Mouse (Mus musculus) CH12.LX (cell line): ENCODE measurements at regions not wholly inside any gene's neighbourhood (a gene's known extent, or its start where the extent isn't known, plus 50 kb on each side); places are given as distances from the start of the nearest gene placed in this dataset.

Experiments
- DNase-seq: peaks from one replicate; pipeline ENCODE4 v3.0.0-alpha.2; 2013; ENCODE audit errors: extremely low read depth
- H3K27ac ChIP-seq: 2 replicates; pipeline ENCODE4 v1.5.1; 2012; ENCODE audit warnings: low read depth, mild to moderate bottlenecking, control low read depth, moderate library complexity; ENCODE audit not compliant: insufficient read depth
- H3K27me3 ChIP-seq: replicated peaks from 2 replicates; pipeline ENCODE3; 2012; ENCODE audit warnings: inconsistent platforms
- H3K36me3 ChIP-seq, 2 experiments: replicated peaks in 1 of 2; 2 replicates each; pipeline versions ENCODE3 to v1.6.1; 2012; ENCODE audit warnings: inconsistent platforms in 1 of 2, low read length in 1 of 2, mild to moderate bottlenecking in 1 of 2, mixed read lengths in 1 of 2, moderate library complexity in 1 of 2; ENCODE audit not compliant: control insufficient read depth in 1 of 2, insufficient read depth in 1 of 2
- H3K4me1 ChIP-seq, 2 experiments: 2 replicates each; pipeline ENCODE4 v1.6.1; 2012; ENCODE audit warnings: inconsistent platforms in 1 of 2, moderate library complexity in 1 of 2; ENCODE audit not compliant: insufficient read depth in 2 of 2, control insufficient read depth in 1 of 2
- H3K4me2 ChIP-seq: 2 replicates; pipeline ENCODE4 v1.6.1; 2012; ENCODE audit warnings: low read depth, mild to moderate bottlenecking, control low read depth; ENCODE audit not compliant: poor library complexity, insufficient read depth, severe bottlenecking
- H3K4me3 ChIP-seq, 3 experiments: fragments of 150-350 bp in 1 of 3; sonication (generic) in 1 of 3; replicated peaks in 1 of 3; 2 replicates each; pipeline versions ENCODE3 to v1.5.1; 2011 to 2012; ENCODE audit warnings: low read depth in 2 of 3, low read length in 2 of 3, mild to moderate bottlenecking in 2 of 3, moderate library complexity in 2 of 3, control low read depth in 1 of 3, improper control_type of control experiment in 1 of 3, inconsistent platforms in 1 of 3, mixed read lengths in 1 of 3; ENCODE audit not compliant: poor library complexity in 1 of 3
- H3K79me2 ChIP-seq: replicated peaks from 2 replicates; pipeline ENCODE4 v1.6.1; 2012; ENCODE audit warnings: mild to moderate bottlenecking, moderate library complexity; ENCODE audit not compliant: control insufficient read depth, poor library complexity, insufficient read depth, severe bottlenecking; ENCODE audit errors: extremely low read depth
- H3K9ac ChIP-seq: 2 replicates; pipeline ENCODE4 v1.6.1; 2012; ENCODE audit warnings: low read depth, mild to moderate bottlenecking, control low read depth, moderate library complexity; ENCODE audit not compliant: insufficient read depth
- H3K9me3 ChIP-seq: replicated peaks from 2 replicates; pipeline ENCODE3; 2012; ENCODE audit warnings: low read length, inconsistent platforms, mixed read lengths
- CHD2 ChIP-seq: IDR thresholded peaks from 2 replicates; pipeline ENCODE4 v1.6.1; 2011; ENCODE audit warnings: low read length, improper control_type of control experiment
- ELF1 ChIP-seq: IDR thresholded peaks from 2 replicates; pipeline ENCODE4 v1.6.1; 2014; ENCODE audit warnings: low read depth, mild to moderate bottlenecking, inconsistent platforms, low read length, improper control_type of control experiment
- EP300 ChIP-seq: IDR thresholded peaks from 2 replicates; pipeline ENCODE4 v1.6.1; 2011; ENCODE audit warnings: low read length, improper control_type of control experiment
- ETS1 ChIP-seq: conservative IDR thresholded peaks from 2 replicates; pipeline ENCODE4 v1.6.1; 2012; ENCODE audit warnings: low read depth, mild to moderate bottlenecking, inconsistent platforms, low read length, improper control_type of control experiment, moderate library complexity
- IRF4 ChIP-seq: IDR thresholded peaks from 2 replicates; pipeline ENCODE4 v1.6.1; 2014; ENCODE audit warnings: low read depth, mild to moderate bottlenecking, inconsistent platforms, low read length, improper control_type of control experiment
- JUN ChIP-seq: IDR thresholded peaks from 2 replicates; pipeline ENCODE4 v1.6.1; 2011; ENCODE audit warnings: low read depth, mild to moderate bottlenecking, low read length, improper control_type of control experiment, moderate library complexity; ENCODE audit not compliant: insufficient read depth
- MEF2A ChIP-seq: IDR thresholded peaks from 2 replicates; pipeline ENCODE4 v1.6.1; 2014; ENCODE audit warnings: low read depth, mild to moderate bottlenecking, inconsistent platforms, low read length, improper control_type of control experiment, borderline replicate concordance
- NELFE ChIP-seq: IDR thresholded peaks from 2 replicates; pipeline ENCODE4 v1.6.1; 2011; ENCODE audit warnings: low read depth, low read length, improper control_type of control experiment
- NRF1 ChIP-seq: IDR thresholded peaks from 2 replicates; pipeline ENCODE4 v1.6.1; 2014; ENCODE audit warnings: low read depth, mild to moderate bottlenecking, inconsistent platforms, low read length, improper control_type of control experiment, moderate library complexity
- POLR2A ChIP-seq: IDR thresholded peaks from 2 replicates; pipeline ENCODE4 v1.6.1; 2011; ENCODE audit warnings: low read depth, mild to moderate bottlenecking, improper control_type of control experiment, low read length
- RCOR1 ChIP-seq: conservative IDR thresholded peaks from 2 replicates; pipeline ENCODE4 v1.6.1; 2012; ENCODE audit warnings: low read depth, mild to moderate bottlenecking, inconsistent platforms, low read length, improper control_type of control experiment
- TBP ChIP-seq: conservative IDR thresholded peaks from 2 replicates; pipeline ENCODE4 v1.6.1; 2011; ENCODE audit warnings: low read depth, low read length, improper control_type of control experiment
- TCF12 ChIP-seq: IDR thresholded peaks from 2 replicates; pipeline ENCODE4 v1.6.1; 2014; ENCODE audit warnings: low read depth, mild to moderate bottlenecking, inconsistent platforms, low read length, improper control_type of control experiment
- USF2 ChIP-seq: conservative IDR thresholded peaks from 2 replicates; pipeline ENCODE4 v1.6.1; 2011; ENCODE audit warnings: low read depth, low read length, improper control_type of control experiment
- dilution Hi-C: fragments of 300-500 bp; cut with MboI; formaldehyde crosslinking; loops from 2 replicates; pipeline ENCODE4 v1.14.3; 2020; ENCODE audit warnings: low sequenced_read_pairs; ENCODE audit not compliant: extremely low pct_unique_long_range_greater_than_20kb, extremely low pct_ligation_motif_present
- in situ Hi-C: fragments of 300-500 bp; cut with MboI; formaldehyde crosslinking; loops from 3 replicates; pipeline ENCODE4 v1.14.3; 2019; ENCODE audit warnings: low sequenced_read_pairs, low pct_ligation_motif_present, low pct_unique_long_range_greater_than_20kb, mixed read lengths

GRCm38 (mm10) chr2:180402433-180402832 is 53.6 kb upstream of the Slco4a1 start:
- TF ChIP-seq IRF4 (no peak), TBP (no peak), POLR2A (no peak), USF2 (no peak), CHD2 (no peak), NRF1 (no peak), EP300 (no peak), MEF2A (no peak)
- H3K79me2 ChIP-seq: no peaks in the 10 kb centered on the region
- dilution Hi-C loops: no loop called here
- no peak overlapping the region for H3K27ac ChIP-seq
- H3K4me3 ChIP-seq: no peak overlapping the region
- in situ Hi-C loops: no loop called here
- DNase-seq: no peak
- no peaks in the 10 kb centered on the region for H3K9me3 ChIP-seq
- no peaks in the 10 kb centered on the region for H3K36me3 ChIP-seq
- H3K27me3 ChIP-seq: peaks cover 39% of the 10 kb centered on the region
- H3K4me2 ChIP-seq: no peak overlapping the region
- no peak overlapping the region for H3K9ac ChIP-seq
- peaks cover 0 to 7% of the 10 kb centered on the region in 2 experiments; a peak in 2 of 4 replicates for H3K4me1 ChIP-seq

GRCm38 (mm10) chr2:180401409-180402391 is 54.3 kb upstream of the Slco4a1 start:
- DNase-seq: no peak

GRCm38 (mm10) chr2:180400514-180401019 is 55.5 kb upstream of the Slco4a1 start:
- no peak for TF ChIP-seq TCF12
- no peak for TF ChIP-seq JUN
- TF ChIP-seq NELFE: no peak
- TF ChIP-seq TBP: no peak
- TF ChIP-seq ELF1: no peak
- TF ChIP-seq NRF1: no peak
- TF ChIP-seq USF2: no peak
- H3K4me3 ChIP-seq: no peak overlapping the region
- dilution Hi-C loops: no loop called here
- H3K36me3 ChIP-seq: no peaks in the 10 kb centered on the region
- no peak for DNase-seq
- H3K9me3 ChIP-seq: no peaks in the 10 kb centered on the region
- peaks cover 0 to 7% of the 10 kb centered on the region in 2 experiments; a peak in 2 of 4 replicates for H3K4me1 ChIP-seq
- H3K27me3 ChIP-seq: peaks cover 42% of the 10 kb centered on the region
- no peaks in the 10 kb centered on the region for H3K79me2 ChIP-seq
- no peak overlapping the region for H3K27ac ChIP-seq
- no peak overlapping the region for H3K9ac ChIP-seq
- in situ Hi-C loops: no loop called here
- H3K4me2 ChIP-seq: no peak overlapping the region

More at GRCm38 (mm10) chr2:180401409-180402391, 54.3 kb upstream of the Slco4a1 start:
- no peak overlapping the region for H3K4me2 ChIP-seq
- in situ Hi-C loops (no loop called here), dilution Hi-C loops (no loop called here)
- H3K9ac ChIP-seq: no peak overlapping the region
- no peak overlapping the region for H3K27ac ChIP-seq
- no peaks in the 10 kb centered on the region for H3K9me3 ChIP-seq
- no peaks in the 10 kb centered on the region for H3K79me2 ChIP-seq
- TF ChIP-seq RCOR1 (no peak), ETS1 (no peak)
- peaks cover 0 to 7% of the 10 kb centered on the region in 2 experiments; a peak in 2 of 4 replicates for H3K4me1 ChIP-seq
- no peak overlapping the region for H3K4me3 ChIP-seq
- no peaks in the 10 kb centered on the region for H3K36me3 ChIP-seq
- H3K27me3 ChIP-seq: peaks cover 41% of the 10 kb centered on the region
